Mouse (Mus musculus): ENCODE results near the gene Abi3bp. TPM values are rescaled to one million over a fixed set of nuclear protein-coding genes. Genes with fewer than 3 reads are reported as not detected.

Abi3bp gene
- polyA plus RNA-seq, 1 experiment from 2014 or later, result 0.34 TPM

GRCm38 (mm10) chr16:56655193-56655910, 177.7 kb downstream of the Abi3bp start:
- no peak overlapping the region for H3K27ac ChIP-seq (replicated peaks)
- no peak overlapping the region for H3K4me3 ChIP-seq
- H3K4me2 ChIP-seq, result no peak overlapping the region
- no peaks in the 10 kb centered on the region for H3K36me3 ChIP-seq
- no peaks in the 10 kb centered on the region for H3K9me3 ChIP-seq
- 90% methylated on average over 12 of the region's 12 CpGs for WGBS
- no peak overlapping the region for H3K9ac ChIP-seq
- no peaks in the 10 kb centered on the region for H3K4me1 ChIP-seq (replicated peaks)
- H3K27me3 ChIP-seq, result no peaks in the 10 kb centered on the region
- no peak for ATAC-seq (ENCODE audit: low FRiP score, low read depth)

GRCm38 (mm10) chr16:56658866-56659265, 181.2 kb downstream of the Abi3bp start:
- no peak overlapping the region for H3K4me2 ChIP-seq
- no peaks in the 10 kb centered on the region for H3K36me3 ChIP-seq
- no peak overlapping the region for H3K9ac ChIP-seq
- ATAC-seq (ENCODE audit: low FRiP score, low read depth), result no peak
- H3K27ac ChIP-seq (replicated peaks), result no peak overlapping the region
- no peaks in the 10 kb centered on the region for H3K9me3 ChIP-seq
- H3K4me3 ChIP-seq, result no peak overlapping the region
- no peaks in the 10 kb centered on the region for H3K27me3 ChIP-seq
- no peaks in the 10 kb centered on the region for H3K4me1 ChIP-seq (replicated peaks)

GRCm38 (mm10) chr16:56669520-56669919, 191.8 kb downstream of the Abi3bp start:
- H3K4me1 ChIP-seq (replicated peaks), result no peaks in the 10 kb centered on the region
- no peak overlapping the region for H3K4me2 ChIP-seq
- H3K27me3 ChIP-seq, result no peaks in the 10 kb centered on the region
- H3K36me3 ChIP-seq, result no peaks in the 10 kb centered on the region
- H3K27ac ChIP-seq (replicated peaks), result no peak overlapping the region
- no peak overlapping the region for H3K9ac ChIP-seq
- 90% methylated on average over 5 of the region's 5 CpGs for WGBS
- ATAC-seq (ENCODE audit: low FRiP score, low read depth), result no peak
- H3K4me3 ChIP-seq, result no peak overlapping the region
- H3K9me3 ChIP-seq, result no peaks in the 10 kb centered on the region

- no peak for ATAC-seq (ENCODE audit: low FRiP score, low read depth)
Observed at GRCm38 (mm10) chr16:56670941-56671340, 193.3 kb downstream of the Abi3bp start.

GRCm38 (mm10) chr16:56673420-56673819, 195.7 kb downstream of the Abi3bp start:
- no peaks in the 10 kb centered on the region for H3K9me3 ChIP-seq
- ATAC-seq (ENCODE audit: low FRiP score, low read depth), result no peak
- no peak overlapping the region for H3K9ac ChIP-seq
- no peak overlapping the region for H3K27ac ChIP-seq (replicated peaks)
- no peak overlapping the region for H3K4me2 ChIP-seq
- H3K4me1 ChIP-seq (replicated peaks), result no peaks in the 10 kb centered on the region
- no peaks in the 10 kb centered on the region for H3K36me3 ChIP-seq
- 88% methylated on average over 2 of the region's 2 CpGs for WGBS
- H3K27me3 ChIP-seq, result no peaks in the 10 kb centered on the region
- no peak overlapping the region for H3K4me3 ChIP-seq

More at GRCm38 (mm10) chr16:56670941-56671340, 193.3 kb downstream of the Abi3bp start:
- Histone ChIP-seq H3K4me1 (replicated peaks) (no peaks in the 10 kb centered on the region), H3K9ac (no peak overlapping the region), H3K36me3 (no peaks in the 10 kb centered on the region), H3K4me2 (no peak overlapping the region), H3K27ac (replicated peaks) (no peak overlapping the region), H3K27me3 (no peaks in the 10 kb centered on the region), H3K4me3 (no peak overlapping the region), H3K9me3 (no peaks in the 10 kb centered on the region)
- WGBS, result 86% methylated on average over 8 of the region's 8 CpGs

DNA sequence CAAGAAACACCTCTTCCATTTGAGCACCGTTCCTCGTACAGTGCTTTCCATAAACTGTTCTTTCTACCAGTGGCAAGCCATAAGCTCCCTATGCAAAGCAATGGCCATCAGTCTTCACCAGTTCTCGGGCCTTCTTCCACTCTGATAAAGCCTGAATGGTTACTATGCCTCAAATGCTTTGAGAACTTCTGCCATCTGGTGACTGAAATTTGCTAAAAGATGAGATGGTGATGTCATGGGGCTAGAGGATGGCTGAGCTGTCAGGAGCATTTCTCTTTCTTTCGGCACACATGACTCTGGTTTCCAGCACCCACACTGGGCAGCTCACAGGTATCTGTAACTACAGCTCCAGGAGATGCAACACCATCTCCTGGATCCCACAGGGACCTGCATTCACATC, 199.5 kb downstream of the Abi3bp start:
- H3K9ac ChIP-seq, result no peak overlapping the region
- no peak overlapping the region for H3K4me3 ChIP-seq
- no peaks in the 10 kb centered on the region for H3K4me1 ChIP-seq (replicated peaks)
- ATAC-seq (ENCODE audit: low FRiP score, low read depth), result peak; percentile 87
- no peaks in the 10 kb centered on the region for H3K9me3 ChIP-seq
- H3K27ac ChIP-seq (replicated peaks), result no peak overlapping the region
- no peak overlapping the region for H3K4me2 ChIP-seq
- no peaks in the 10 kb centered on the region for H3K36me3 ChIP-seq
- WGBS, result 70% methylated on average over 4 of the region's 4 CpGs
- no peaks in the 10 kb centered on the region for H3K27me3 ChIP-seq

DNA sequence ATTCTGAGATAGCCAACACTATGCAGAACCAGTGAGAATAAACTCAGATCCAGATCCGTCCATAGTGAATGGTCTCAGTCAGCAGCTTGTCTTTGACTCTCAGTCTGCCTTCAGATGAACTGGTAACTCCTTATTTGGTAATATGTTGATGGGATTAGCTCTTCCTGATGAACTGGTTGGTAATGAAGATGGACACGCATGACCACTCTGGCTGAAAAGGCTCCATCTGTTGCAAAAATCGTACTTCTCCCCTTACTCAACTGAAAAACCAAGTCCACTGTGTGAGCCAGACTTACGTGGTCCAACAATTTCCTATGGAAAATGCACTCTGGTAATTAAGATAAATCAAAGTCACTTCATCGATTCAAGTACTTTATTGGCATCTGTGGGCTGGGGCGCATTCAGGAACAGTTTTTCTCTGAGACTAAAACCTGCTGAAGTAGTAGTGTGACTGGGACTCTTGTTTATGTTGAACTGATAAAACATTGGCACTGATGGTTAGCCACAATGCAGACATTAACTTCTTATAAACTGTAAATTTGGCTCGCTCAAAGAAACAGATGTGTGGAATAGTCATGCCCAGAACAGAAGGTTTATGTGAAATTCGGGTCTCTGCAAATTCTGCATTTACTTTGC, 203.4 kb downstream of the Abi3bp start:
- no peak; the same call in 1 of the 2 replicates for ATAC-seq (ENCODE audit: low FRiP score, low read depth)
- H3K4me3 ChIP-seq, result no peak overlapping the region

GRCm38 (mm10) chr16:56686747-56687146, 209.1 kb downstream of the Abi3bp start:
- H3K9me3 ChIP-seq, result no peaks in the 10 kb centered on the region
- H3K36me3 ChIP-seq, result peaks cover 35% of the 10 kb centered on the region
- WGBS, result 92% methylated on average over 5 of the region's 5 CpGs
- no peak overlapping the region for H3K4me3 ChIP-seq
- H3K27ac ChIP-seq (replicated peaks), result no peak overlapping the region
- no peak for ATAC-seq (ENCODE audit: low FRiP score, low read depth)
- no peak overlapping the region for H3K9ac ChIP-seq
- no peaks in the 10 kb centered on the region for H3K27me3 ChIP-seq
- no peaks in the 10 kb centered on the region for H3K4me1 ChIP-seq (replicated peaks)
- H3K4me2 ChIP-seq, result no peak overlapping the region

More for the DNA sequence above, 203.4 kb downstream of the Abi3bp start:
- H3K27ac ChIP-seq (replicated peaks), result no peak overlapping the region
- H3K4me2 ChIP-seq, result no peak overlapping the region
- 68% methylated on average over 8 of the region's 8 CpGs for WGBS
- H3K4me1 ChIP-seq (replicated peaks), result no peaks in the 10 kb centered on the region
- H3K9me3 ChIP-seq, result no peaks in the 10 kb centered on the region
- no peaks in the 10 kb centered on the region for H3K27me3 ChIP-seq
- H3K9ac ChIP-seq, result no peak overlapping the region
- peaks cover 9% of the 10 kb centered on the region; the same call in 1 of the 2 replicates for H3K36me3 ChIP-seq

- ATAC-seq (ENCODE audit: low FRiP score, low read depth), result no peak
- H3K36me3 ChIP-seq, result peaks cover 39% of the 10 kb centered on the region
- H3K27ac ChIP-seq (replicated peaks), result no peak overlapping the region
- no peaks in the 10 kb centered on the region for H3K4me1 ChIP-seq (replicated peaks)
- no peak overlapping the region for H3K9ac ChIP-seq
- no peaks in the 10 kb centered on the region for H3K9me3 ChIP-seq
- H3K27me3 ChIP-seq, result no peaks in the 10 kb centered on the region
- 86% methylated on average over 7 of the region's 7 CpGs for WGBS
- no peak overlapping the region for H3K4me2 ChIP-seq
- no peak overlapping the region for H3K4me3 ChIP-seq
Observed at GRCm38 (mm10) chr16:56690715-56691114, 213.0 kb downstream of the Abi3bp start.

DNA sequence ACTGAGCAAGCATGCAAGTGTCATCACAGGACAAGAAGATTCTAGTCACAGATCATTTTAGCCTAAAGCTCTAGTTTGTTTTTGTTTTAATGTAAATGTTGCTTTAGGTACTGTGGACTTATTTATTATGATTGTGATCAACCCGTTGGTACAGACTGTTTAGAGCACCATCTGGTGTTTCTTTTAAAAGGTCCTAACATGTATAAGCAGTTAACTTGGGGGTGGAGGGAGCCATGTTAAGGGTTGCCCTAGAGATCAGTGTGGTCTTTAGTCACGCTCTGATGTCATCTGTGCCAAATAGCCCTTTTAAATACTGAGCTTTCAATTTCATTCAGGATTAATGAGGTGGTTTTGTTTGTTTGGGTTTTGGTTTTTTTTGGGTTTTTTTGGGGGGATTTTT, 218.8 kb downstream of the Abi3bp start:
- Histone ChIP-seq H3K9me3 (no peaks in the 10 kb centered on the region), H3K4me3 (no peak overlapping the region), H3K27me3 (no peaks in the 10 kb centered on the region), H3K27ac (replicated peaks) (no peak overlapping the region), H3K4me2 (no peak overlapping the region), H3K9ac (no peak overlapping the region), H3K4me1 (replicated peaks) (no peaks in the 10 kb centered on the region), H3K36me3 (peaks cover 41% of the 10 kb centered on the region)
- no peak for ATAC-seq (ENCODE audit: low FRiP score, low read depth)
- 46% methylated on average over 2 of the region's 2 CpGs for WGBS

DNA sequence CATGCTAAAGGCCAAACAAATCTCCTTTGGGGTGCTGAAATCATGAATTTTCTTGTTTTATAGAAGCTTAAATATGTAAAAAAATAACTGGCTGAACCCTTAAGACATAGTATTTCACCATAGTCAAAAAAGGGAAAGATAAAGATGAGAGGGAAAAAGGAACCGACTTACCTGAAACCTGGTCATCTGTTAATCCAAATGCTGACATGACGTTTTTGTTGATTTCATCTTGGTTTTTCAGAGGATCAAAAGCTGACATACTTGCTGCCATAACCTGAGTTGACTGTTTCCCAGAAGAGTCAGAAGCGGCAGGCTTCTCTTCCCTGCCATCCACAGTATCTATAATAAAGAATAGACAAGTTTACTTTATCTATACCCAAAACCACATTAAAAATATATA, 223.2 kb downstream of the Abi3bp start:
- peaks cover 46% of the 10 kb centered on the region for H3K36me3 ChIP-seq
- 93% methylated on average over 3 of the region's 3 CpGs for WGBS

DNA sequence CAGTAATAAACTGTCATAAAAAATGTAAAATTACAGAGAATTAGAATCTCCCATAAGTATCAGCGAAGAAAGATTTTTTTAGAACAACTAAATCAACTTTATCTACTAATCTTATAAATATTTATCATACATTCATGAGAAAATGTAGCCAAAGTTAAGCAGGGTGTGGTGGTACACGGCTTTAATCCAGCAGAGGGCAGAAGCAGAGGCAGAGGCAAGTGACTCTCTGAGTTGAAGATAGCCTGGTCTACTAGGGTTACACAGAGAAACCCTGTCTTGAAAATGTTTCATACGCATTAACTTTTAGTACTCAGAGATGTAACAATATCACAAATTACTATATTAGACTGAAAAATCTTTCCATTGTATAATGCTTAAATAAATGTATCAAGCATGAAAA, 228.1 kb downstream of the Abi3bp start:
- H3K27ac ChIP-seq (replicated peaks), result no peak overlapping the region
- 89% methylated on average over 3 of the region's 3 CpGs for WGBS
- no peak overlapping the region for H3K4me2 ChIP-seq
- H3K4me3 ChIP-seq, result no peak overlapping the region
- H3K4me1 ChIP-seq (replicated peaks), result no peaks in the 10 kb centered on the region
- no peak overlapping the region for H3K9ac ChIP-seq
- no peaks in the 10 kb centered on the region for H3K27me3 ChIP-seq
- no peaks in the 10 kb centered on the region for H3K9me3 ChIP-seq
- no peak for ATAC-seq (ENCODE audit: low FRiP score, low read depth)
- H3K36me3 ChIP-seq, result peaks cover 48% of the 10 kb centered on the region

More for the DNA sequence above, 223.2 kb downstream of the Abi3bp start:
- no peak for ATAC-seq (ENCODE audit: low FRiP score, low read depth)
- H3K27ac ChIP-seq (replicated peaks), result no peak overlapping the region
- H3K9me3 ChIP-seq, result no peaks in the 10 kb centered on the region
- no peak overlapping the region for H3K4me3 ChIP-seq
- H3K4me2 ChIP-seq, result no peak overlapping the region
- H3K4me1 ChIP-seq (replicated peaks), result no peaks in the 10 kb centered on the region
- H3K9ac ChIP-seq, result no peak overlapping the region
- no peaks in the 10 kb centered on the region for H3K27me3 ChIP-seq
